Mouse (Mus musculus) kidney, adult 8-10 months (tissue): ENCODE data around the gene Optn.
"Not testable (repeated sequence)": the region's sequence is repeated elsewhere in the genome, so short reads cannot be mapped to it uniquely, and the experiment has no call there.

Source experiments
- DNase-seq, 2 experiments: peaks; one replicate each; pipeline ENCODE4 v3.0.0; 2022

Optn gene

DNA sequence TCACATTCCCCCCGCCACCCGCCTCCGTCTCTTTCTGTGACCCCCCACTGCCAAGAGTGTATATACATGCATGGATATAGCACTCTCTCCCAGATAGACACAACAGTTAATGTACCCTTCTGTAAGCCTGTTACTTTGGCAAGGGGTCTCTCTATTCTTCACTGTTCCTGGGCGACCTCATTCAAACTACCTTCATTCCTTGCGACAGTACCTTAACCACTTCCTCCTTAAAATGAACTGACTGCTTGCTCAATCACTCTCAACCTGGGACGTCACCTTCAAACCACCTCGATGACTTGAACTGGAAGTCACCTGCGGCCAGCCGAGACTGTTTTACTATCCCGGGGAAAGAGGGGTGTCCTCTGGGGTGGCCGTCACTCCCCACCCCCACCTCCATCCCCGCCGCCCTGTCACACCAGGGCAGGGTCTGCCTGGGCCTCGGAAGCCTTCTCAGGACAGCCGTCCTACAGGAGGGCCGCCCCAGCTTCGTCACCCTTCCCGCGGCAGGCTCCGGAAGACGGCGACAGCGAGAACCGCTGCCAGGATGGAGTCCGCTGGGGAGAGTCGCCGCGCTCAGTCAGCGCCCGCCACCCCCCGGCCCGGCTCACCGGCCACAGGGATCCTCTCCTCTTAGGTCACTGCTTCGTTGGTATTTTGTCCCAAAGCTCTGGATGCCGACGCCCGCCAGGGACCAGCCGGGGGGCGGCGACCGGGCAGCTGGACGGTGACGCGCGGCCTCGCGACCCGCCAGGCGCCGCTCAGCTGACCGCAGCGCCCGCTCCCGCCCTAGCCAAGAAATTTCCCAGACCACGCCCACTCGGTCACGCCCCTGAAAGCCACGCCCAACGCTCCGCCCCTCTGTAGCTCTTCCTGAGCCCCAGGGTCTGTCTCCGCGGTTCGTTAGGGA lies at the start of gene Optn:
Optn (minus strand) TSS at position 753 of the 907 bp plus-strand sequence.
- peak; percentile 84 to 90 for DNase-seq

DNA sequence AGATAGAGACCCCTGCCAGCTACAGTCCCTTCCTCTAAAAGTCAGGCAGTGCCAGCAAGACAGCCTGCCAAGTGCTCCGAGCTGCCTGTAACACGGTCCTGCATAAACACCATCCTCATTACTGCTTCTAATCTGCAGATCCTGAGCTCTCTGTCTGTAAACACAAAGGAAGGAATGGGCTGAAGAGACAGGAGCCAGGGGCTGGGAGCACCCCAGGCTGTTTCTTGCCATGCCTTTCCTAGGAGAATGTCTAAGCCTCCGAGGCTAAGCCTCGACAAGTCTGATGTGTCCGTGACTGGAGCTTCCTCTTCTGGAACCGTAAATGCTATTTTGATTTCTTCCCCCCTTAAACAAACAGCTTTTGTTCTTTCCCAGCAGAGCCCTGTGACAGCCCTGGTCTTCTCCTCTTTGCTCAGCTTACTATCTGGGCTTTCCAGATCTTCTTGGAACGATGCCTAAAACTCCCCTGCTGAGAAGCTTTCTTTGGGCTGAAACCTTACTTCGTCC lies 49.0 kb upstream of the Optn start:
- no peak for DNase-seq

GRCm38 (mm10) chr2:5102891-5103290 lies 39.0 kb upstream of the Optn start:
- no peak for DNase-seq

DNA sequence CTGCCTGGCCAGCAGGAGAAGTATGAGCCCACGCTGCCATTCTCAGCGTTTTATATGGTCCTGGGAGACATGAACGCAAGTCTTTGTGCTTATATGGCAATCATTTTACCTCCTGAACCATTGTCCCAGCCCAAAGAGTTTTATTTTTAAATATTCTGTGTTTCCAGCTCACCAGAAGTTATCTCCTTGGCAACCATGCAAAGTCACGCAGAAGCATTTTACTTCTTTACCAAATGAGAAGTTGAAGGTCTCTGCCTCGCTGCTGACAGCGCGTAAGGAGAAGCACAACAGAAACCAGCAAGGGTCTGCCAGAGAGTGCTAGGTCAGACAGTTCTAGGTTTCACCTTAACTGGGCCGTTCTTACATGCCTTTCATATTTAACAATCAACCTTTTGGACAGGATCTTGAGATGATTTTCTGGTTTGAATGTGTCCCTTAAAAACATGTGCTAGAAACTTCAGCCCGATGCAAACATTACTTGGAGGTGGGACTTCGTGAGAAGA lies 37.9 kb upstream of the Optn start:
- DNase-seq, result no peak

GRCm38 (mm10) chr2:5099176-5099575 lies 35.3 kb upstream of the Optn start:
- no peak for DNase-seq

DNA sequence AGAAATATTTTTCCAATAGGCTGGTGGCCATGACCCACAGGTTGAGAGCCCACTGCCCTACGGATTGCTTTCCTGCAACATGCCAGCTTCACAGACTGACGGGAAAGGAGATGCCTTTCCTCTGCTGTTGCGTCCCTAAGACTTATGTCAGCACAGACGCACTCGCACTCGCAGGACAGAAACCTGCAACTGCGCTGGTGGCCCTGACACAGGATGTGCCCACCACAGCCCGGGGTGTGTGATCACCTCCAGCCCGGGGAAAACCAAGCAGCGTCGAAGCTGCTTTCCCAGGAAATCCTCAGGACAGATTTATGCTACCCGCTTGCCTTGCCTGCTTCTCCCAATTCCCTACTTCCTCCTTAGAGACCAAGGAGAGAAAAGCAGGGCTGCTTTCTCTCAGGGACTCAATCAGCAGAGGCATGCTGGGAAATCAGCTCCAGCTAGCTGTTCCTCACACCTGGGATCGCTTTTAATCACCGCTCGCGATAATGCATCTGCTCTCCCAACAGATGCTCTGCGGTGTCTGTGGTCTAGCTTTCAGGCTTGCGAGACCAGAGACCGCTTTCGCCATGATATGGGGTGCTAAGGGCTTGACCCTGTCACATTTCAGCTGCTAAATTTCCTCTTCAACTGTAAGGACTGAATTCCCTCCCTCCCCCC lies 34.1 kb upstream of the Optn start:
- DNase-seq, result no peak

GRCm38 (mm10) chr2:5095316-5095715 lies 31.5 kb upstream of the Optn start:
- DNase-seq, result no peak

DNA sequence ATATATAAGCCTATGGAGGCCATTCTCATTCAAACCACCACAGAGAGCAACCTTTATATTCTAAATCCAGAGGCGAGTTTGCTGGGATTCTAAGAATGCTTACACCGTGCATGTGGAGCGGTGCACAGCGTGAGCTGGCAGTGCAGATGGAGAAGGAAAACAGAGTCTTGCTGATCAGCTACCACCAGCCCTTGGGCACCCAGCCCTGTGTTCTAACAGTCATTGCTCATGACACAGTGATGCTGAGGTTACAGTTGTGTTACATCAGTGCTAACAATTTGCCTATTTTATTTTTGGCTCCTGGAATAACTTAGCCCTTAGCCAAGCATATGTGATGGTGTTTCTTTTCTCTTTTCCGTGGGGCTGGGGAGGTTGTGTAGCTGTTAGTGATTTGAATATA lies 31.0 kb upstream of the Optn start:
- DNase-seq, result no peak

GRCm38 (mm10) chr2:5090385-5090784 lies 26.5 kb upstream of the Optn start:
- peak; percentile 6 to 30 for DNase-seq

- no peak for DNase-seq
Measured at GRCm38 (mm10) chr2:5087667-5088066, 23.8 kb upstream of the Optn start.

DNA sequence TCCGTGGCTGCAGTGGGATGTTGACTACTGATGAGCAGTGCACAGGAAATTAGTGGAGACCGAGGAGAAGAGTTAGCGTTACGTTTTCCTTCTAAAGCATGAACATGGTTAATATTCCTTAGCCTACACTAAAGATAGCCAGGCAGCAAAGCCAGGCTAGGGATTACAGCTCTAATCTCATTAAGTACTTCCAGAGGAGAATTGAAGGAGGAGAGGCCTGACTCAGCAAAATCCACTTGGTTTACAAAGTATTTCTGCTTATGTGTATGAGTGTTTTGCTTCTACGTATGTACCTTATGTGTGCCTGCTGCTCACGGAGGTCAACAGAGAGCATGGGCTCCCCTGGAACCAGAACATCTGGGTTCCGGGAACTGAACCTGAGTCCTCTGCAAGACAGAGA lies 19.9 kb upstream of the Optn start:
- DNase-seq, result no peak

GRCm38 (mm10) chr2:5080053-5080787 lies 16.4 kb upstream of the Optn start:
- DNase-seq, result peak in 1 of 2 experiments; percentile 31

- no peak for DNase-seq
Measured at GRCm38 (mm10) chr2:5077937-5078336, 14.1 kb upstream of the Optn start.

DNA sequence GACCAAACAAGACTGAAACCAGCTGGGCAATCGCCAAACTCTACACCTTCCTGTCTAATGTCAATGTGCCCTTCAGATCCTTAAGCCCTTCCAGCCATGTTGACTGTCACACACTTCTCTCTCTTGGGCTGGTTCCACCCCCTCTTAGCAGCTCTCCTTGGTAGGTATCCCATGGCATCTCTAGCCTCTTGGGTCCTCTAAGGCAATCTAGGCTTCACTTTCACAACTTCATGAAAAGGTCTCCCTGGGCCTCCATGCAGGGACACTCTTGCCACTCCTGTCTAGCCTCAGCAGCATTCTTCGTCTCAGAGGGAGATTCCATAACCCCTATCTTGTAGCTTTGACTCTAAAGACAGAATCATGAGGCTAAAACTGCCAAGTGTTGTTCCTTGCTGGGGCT lies 13.6 kb upstream of the Optn start:
- DNase-seq, result no peak

GRCm38 (mm10) chr2:5075856-5076255 lies 12.0 kb upstream of the Optn start:
- no peak for DNase-seq

- no peak for DNase-seq
Measured at GRCm38 (mm10) chr2:5075432-5075831, 11.6 kb upstream of the Optn start.

GRCm38 (mm10) chr2:5073785-5074184 lies 9.9 kb upstream of the Optn start:
- DNase-seq, result no peak

DNA sequence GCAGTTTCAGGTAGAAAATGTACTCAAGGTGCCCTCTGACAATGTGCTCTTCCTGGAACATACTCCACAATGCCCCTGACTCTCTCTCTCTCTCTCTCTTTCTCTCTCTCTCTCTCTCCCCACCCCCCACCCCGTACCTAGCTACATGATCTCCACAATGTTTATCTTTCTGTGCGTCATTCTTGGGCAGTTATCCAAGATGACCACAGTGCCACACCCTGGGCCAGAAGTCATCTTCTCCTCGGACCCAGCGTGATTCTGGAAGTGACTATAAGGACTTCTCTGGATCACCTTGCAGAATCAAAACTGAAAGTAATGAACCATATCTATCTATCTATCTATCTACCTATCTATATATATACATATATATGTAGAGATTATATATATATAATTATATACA lies 4.1 kb upstream of the Optn start:
- no peak for DNase-seq

DNA sequence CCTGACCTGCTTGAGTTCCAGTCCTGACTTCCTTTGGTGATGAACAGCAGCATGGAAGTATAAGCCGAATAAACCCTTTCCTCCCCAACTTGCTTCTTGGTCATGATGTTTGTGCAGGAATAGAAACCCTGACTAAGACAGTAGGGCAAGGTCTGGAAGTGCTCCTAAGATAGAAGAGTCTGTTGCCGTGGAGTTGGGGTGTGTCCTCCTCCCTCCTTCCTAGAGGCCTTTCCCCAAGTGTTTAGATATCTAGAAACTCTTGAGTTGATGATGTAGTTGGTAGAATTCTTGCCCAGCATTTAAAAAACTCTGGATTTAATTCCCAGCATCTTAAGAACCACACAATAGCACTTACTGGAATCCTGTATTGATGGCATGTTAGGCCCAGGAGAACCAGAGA lies 3.4 kb upstream of the Optn start:
- not testable (repeated sequence) for DNase-seq

DNA sequence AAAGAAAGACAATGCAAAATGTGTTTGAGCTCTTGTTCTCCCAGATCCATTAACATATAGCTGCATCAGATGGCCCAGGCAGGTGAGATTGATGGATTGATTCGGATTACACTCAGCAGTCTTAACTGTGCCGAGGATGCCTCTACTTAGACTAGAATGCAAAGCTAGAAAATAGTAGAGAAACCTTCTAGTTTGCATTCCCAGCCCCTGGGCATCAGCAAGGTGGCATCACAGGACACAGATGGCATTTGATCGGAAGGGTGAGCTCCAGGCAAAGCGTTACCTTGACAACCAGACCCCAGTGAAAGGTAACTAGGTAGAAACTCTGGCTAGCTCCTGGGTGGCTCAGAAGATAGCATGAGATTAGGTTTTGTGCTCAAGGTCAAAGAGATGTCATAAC lies 396 bp upstream of the Optn start:
- DNase-seq, result no peak

GRCm38 (mm10) chr2:5062496-5063298 lies 1.2 kb downstream of the Optn start:
- DNase-seq, result no peak

DNA sequence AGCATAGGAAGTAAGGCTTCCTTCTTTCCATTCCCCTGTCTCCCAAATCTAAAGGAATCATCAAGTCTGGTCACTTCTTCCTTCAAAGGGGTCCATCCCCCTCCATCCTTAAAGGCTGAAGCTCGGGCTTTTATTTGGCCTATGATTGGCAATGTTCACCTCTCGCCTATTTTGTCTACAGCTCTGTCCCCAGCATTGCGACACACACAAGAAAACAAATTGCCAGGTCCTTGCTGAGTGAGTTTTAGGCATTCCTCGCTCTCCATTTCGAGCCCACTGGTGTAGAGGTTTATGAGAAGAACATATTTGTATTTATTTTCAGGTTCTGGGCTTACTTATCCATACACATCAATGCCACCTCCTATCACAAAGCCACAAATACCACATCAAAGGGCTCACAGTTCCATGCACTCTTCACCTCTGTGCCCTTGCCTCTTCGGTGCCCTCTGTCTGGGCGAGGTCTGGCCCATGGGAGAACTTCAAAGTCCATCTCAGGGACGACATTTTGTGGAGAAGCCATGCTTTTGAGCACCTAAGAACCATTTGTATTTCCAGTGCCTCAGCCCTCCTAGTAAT lies 2.6 kb downstream of the Optn start:
- no peak for DNase-seq
